Mouse (Mus musculus) olfactory bulb, adult 2 months (tissue): Measurements from ENCODE around the gene Ppt2. TPM values are rescaled to one million over a fixed set of nuclear protein-coding genes. Genes with fewer than 3 reads are reported as not detected.

Experiments used
- H3K27ac ChIP-seq: fragments of 200-500 bp; 2 replicates; pipeline ENCODE4 v1.5.1; 2012; ENCODE audit warnings: low read depth, low read length; ENCODE audit not compliant: insufficient read depth
- H3K4me1 ChIP-seq: fragments of 200-500 bp; 2 replicates; pipeline ENCODE4 v1.6.1; 2012; ENCODE audit warnings: low read length; ENCODE audit not compliant: control insufficient read depth, insufficient read depth
- H3K4me3 ChIP-seq: fragments of 200-500 bp; 2 replicates; pipeline ENCODE4 v1.5.1; 2012; ENCODE audit warnings: mild to moderate bottlenecking, low read depth, low read length, moderate library complexity; ENCODE audit not compliant: insufficient read depth
- CTCF ChIP-seq: fragments of 200-500 bp; IDR thresholded peaks from 2 replicates; pipeline ENCODE4 v1.5.1; 2012; ENCODE audit warnings: low read depth, mild to moderate bottlenecking, low read length, moderate library complexity; ENCODE audit not compliant: insufficient read depth
- POLR2A ChIP-seq: fragments of 200-500 bp; IDR thresholded peaks from 2 replicates; pipeline ENCODE4 v1.6.1; 2012; ENCODE audit warnings: mild to moderate bottlenecking, low read depth, low read length, moderate library complexity; ENCODE audit not compliant: insufficient read depth
- WGBS: fragments of 180-500 bp; shearing (Covaris S2); methylation state at CpG from one replicate; pipeline ENCODE4 v1.1.7; 2018; 5-methylcytosine and 5-hydroxymethylcytosine counted together
- polyA plus RNA-seq: library from polyadenylated mRNA; stranded (reverse); fragments of >200 nt; gene quantifications from 2 replicates; pipeline ENCODE4 v1.2.4, GENCODE M21; 2012; ENCODE audit warnings: low replicate concordance; ENCODE audit not compliant: missing spikeins, insufficient read depth, insufficient read length

The Ppt2 gene
- polyA plus RNA-seq, 1 experiment = not detected

GRCm38 (mm10) chr17:34623161-34623560 is 5.1 kb downstream of the Ppt2 start:
- 77% methylated on average over 9 of the region's 9 CpGs for WGBS
- Histone ChIP-seq H3K4me3 (no peak overlapping the region), H3K27ac (no peak overlapping the region), H3K4me1 (peaks cover 17% of the 10 kb centered on the region)
- no peak for TF ChIP-seq CTCF
- TF ChIP-seq POLR2A = no peak

GRCm38 (mm10) chr17:34621006-34621405 is 7.3 kb downstream of the Ppt2 start:
- Histone ChIP-seq H3K4me3 (no peak overlapping the region), H3K27ac (no peak overlapping the region), H3K4me1 (peaks cover 8% of the 10 kb centered on the region; the same call in 1 of the 2 replicates)
- 93% methylated on average over 8 of the region's 8 CpGs for WGBS
- TF ChIP-seq POLR2A (no peak), CTCF (no peak)

- no peak for TF ChIP-seq CTCF
- no peak for TF ChIP-seq POLR2A
- Histone ChIP-seq H3K4me3 (no peak overlapping the region), H3K4me1 (peaks cover 14% of the 10 kb centered on the region), H3K27ac (no peak overlapping the region)
- 21% methylated on average over 6 of the region's 6 CpGs for WGBS
Observed at GRCm38 (mm10) chr17:34618999-34619398, 9.3 kb downstream of the Ppt2 start.

GRCm38 (mm10) chr17:34615871-34616270 is 12.4 kb downstream of the Ppt2 start, which contains the start of gene Egfl8:
TSS of gene Egfl8 (minus strand) at chr17:34615971.
- Histone ChIP-seq H3K4me3 (no peak within 1 kb of the TSS), H3K27ac (peak within 1 kb of the TSS; percentile 26; the same call in 1 of the 2 replicates), H3K4me1 (peaks cover 17% of the 10 kb centered on the region)
- WGBS = 56% methylated on average over 6 of the region's 6 CpGs
- TF ChIP-seq POLR2A = no peak
- TF ChIP-seq CTCF = no peak

- 58% methylated on average over 10 of the region's 10 CpGs for WGBS
- TF ChIP-seq POLR2A (no peak), CTCF (no peak)
- Histone ChIP-seq H3K27ac (no peak overlapping the region), H3K4me3 (no peak overlapping the region), H3K4me1 (peaks cover 18% of the 10 kb centered on the region)
Observed at GRCm38 (mm10) chr17:34613830-34614229, 14.5 kb downstream of the Ppt2 start.

GRCm38 (mm10) chr17:34613054-34613645 is 15.2 kb downstream of the Ppt2 start:
- Histone ChIP-seq H3K4me1 (peaks cover 25% of the 10 kb centered on the region), H3K4me3 (no peak overlapping the region), H3K27ac (no peak overlapping the region)
- WGBS = 76% methylated on average over 11 of the region's 11 CpGs
- no peak for TF ChIP-seq CTCF
- TF ChIP-seq POLR2A = no peak

- Histone ChIP-seq H3K27ac (no peak overlapping the region), H3K4me3 (no peak overlapping the region), H3K4me1 (peaks cover 33% of the 10 kb centered on the region)
- no peak for TF ChIP-seq CTCF
- TF ChIP-seq POLR2A = no peak
- WGBS = 79% methylated on average over 8 of the region's 8 CpGs
Observed at GRCm38 (mm10) chr17:34611050-34611449, 17.3 kb downstream of the Ppt2 start.

- no peak overlapping the region for H3K27ac ChIP-seq
- TF ChIP-seq POLR2A = no peak
- no peak for TF ChIP-seq CTCF
- H3K4me3 ChIP-seq = no peak overlapping the region
- peaks cover 23% of the 10 kb centered on the region for H3K4me1 ChIP-seq
- 67% methylated on average over 7 of the region's 7 CpGs for WGBS
Observed at GRCm38 (mm10) chr17:34607997-34608396, 20.3 kb downstream of the Ppt2 start.

- Histone ChIP-seq H3K4me1 (peaks cover 25% of the 10 kb centered on the region), H3K27ac (no peak overlapping the region), H3K4me3 (peak overlapping the region; percentile 61)
- TF ChIP-seq CTCF = no peak
- TF ChIP-seq POLR2A = no peak
- WGBS = 13% methylated on average over 32 of the region's 32 CpGs
Observed at GRCm38 (mm10) chr17:34606186-34607039, 21.9 kb downstream of the Ppt2 start.

- WGBS = 0% methylated on average over 30 of the region's 30 CpGs
- peak; percentile 95 for TF ChIP-seq POLR2A
- TF ChIP-seq CTCF = no peak
- Histone ChIP-seq H3K27ac (peak overlapping the region; percentile 94), H3K4me1 (peaks cover 25% of the 10 kb centered on the region), H3K4me3 (peak overlapping the region; percentile 61)
Observed at GRCm38 (mm10) chr17:34605609-34606008, 22.7 kb downstream of the Ppt2 start.
